Mouse (Mus musculus) embryonic facial prominence, embryonic 13.5 days (tissue): ENCODE results near the gene Lgr4. TPM values are rescaled to one million over a fixed set of nuclear protein-coding genes. Genes with fewer than 3 reads are reported as not detected.
A peak's percentile ranks its signal among the peaks of the same experiment; 100 is the strongest.

Experiments used
- ATAC-seq: fragments of 200-750 bp; cut with Nextera tagmentation; 2 replicates; pipeline ENCODE4 v1.8.0; 2017; ENCODE audit warnings: low read depth; ENCODE audit not compliant: insufficient number of reproducible peaks, insufficient read depth, low FRiP score, low TSS enrichment
- H3K27ac ChIP-seq: fragments of 300-500 bp; sonication (generic); 2 replicates; pipeline ENCODE4 v1.5.1; 2015; ENCODE audit warnings: moderate library complexity, mild to moderate bottlenecking, inconsistent platforms
- H3K27me3 ChIP-seq: fragments of 300-500 bp; sonication (generic); 2 replicates; pipeline ENCODE4 v1.6.1; 2015; ENCODE audit warnings: mild to moderate bottlenecking, inconsistent platforms
- H3K36me3 ChIP-seq: fragments of 300-500 bp; sonication (generic); 2 replicates; pipeline ENCODE4 v1.6.1; 2015; ENCODE audit warnings: mild to moderate bottlenecking, inconsistent platforms
- H3K4me1 ChIP-seq: fragments of 300-500 bp; sonication (generic); 2 replicates; pipeline ENCODE4 v1.6.1; 2015; ENCODE audit warnings: inconsistent platforms
- H3K4me2 ChIP-seq: fragments of 300-500 bp; sonication (generic); 2 replicates; pipeline ENCODE4 v1.6.1; 2015; ENCODE audit warnings: moderate library complexity, mild to moderate bottlenecking, inconsistent platforms
- H3K4me3 ChIP-seq: fragments of 300-500 bp; sonication (generic); 2 replicates; pipeline ENCODE4 v1.5.1; 2015; ENCODE audit warnings: mild to moderate bottlenecking, inconsistent platforms
- H3K9ac ChIP-seq: fragments of 300-500 bp; sonication (generic); 2 replicates; pipeline ENCODE4 v1.6.1; 2015; ENCODE audit warnings: mild to moderate bottlenecking, inconsistent platforms
- H3K9me3 ChIP-seq: fragments of 300-500 bp; sonication (generic); 2 replicates; pipeline ENCODE4 v1.6.1; 2016; ENCODE audit warnings: inconsistent platforms
- WGBS: fragments of 180-500 bp; shearing (Covaris S2); methylation state at CpG from one replicate; pipeline ENCODE4 v1.1.7; 2015; ENCODE audit warnings: mixed read lengths; 5-methylcytosine and 5-hydroxymethylcytosine counted together
- polyA plus RNA-seq: library from polyadenylated mRNA; unstranded; fragments of >200 nt; fragmentation: Nextera tagmentation; extraction: Ambion mirVana; gene quantifications from 2 replicates; pipeline ENCODE4 v1.2.1, GENCODE M21; 2015

Lgr4 gene
- polyA plus RNA-seq, 1 experiment from 2014 or later, result 19.3 TPM

- Histone ChIP-seq H3K4me2 (no peak overlapping the region), H3K4me1 (no peaks in the 10 kb centered on the region), H3K36me3 (peaks cover 23% of the 10 kb centered on the region), H3K4me3 (no peak overlapping the region), H3K27me3 (no peaks in the 10 kb centered on the region), H3K9ac (no peak overlapping the region), H3K9me3 (no peaks in the 10 kb centered on the region), H3K27ac (no peak overlapping the region)
- WGBS, result under 1% methylated on average over 7 of the region's 7 CpGs
- ATAC-seq, result no peak
Observed at GRCm38 (mm10) chr2:109904171-109904821, 13.2 kb upstream of the Lgr4 start.

GRCm38 (mm10) chr2:109909122-109909521 is 8.3 kb upstream of the Lgr4 start:
- Histone ChIP-seq H3K27ac (no peak overlapping the region), H3K9ac (no peak overlapping the region), H3K27me3 (no peaks in the 10 kb centered on the region), H3K4me1 (no peaks in the 10 kb centered on the region), H3K4me3 (no peak overlapping the region), H3K9me3 (no peaks in the 10 kb centered on the region), H3K36me3 (no peaks in the 10 kb centered on the region), H3K4me2 (no peak overlapping the region)
- no peak for ATAC-seq
- 59% methylated on average over 2 of the region's 2 CpGs for WGBS

- Histone ChIP-seq H3K27me3 (no peaks in the 10 kb centered on the region), H3K4me2 (no peak overlapping the region), H3K9ac (no peak overlapping the region), H3K4me1 (peaks cover 6% of the 10 kb centered on the region; the same call in 1 of the 2 replicates), H3K27ac (no peak overlapping the region), H3K36me3 (no peaks in the 10 kb centered on the region), H3K4me3 (no peak overlapping the region), H3K9me3 (no peaks in the 10 kb centered on the region)
- ATAC-seq, result no peak
- 76% methylated on average over 8 of the region's 8 CpGs for WGBS
Observed at GRCm38 (mm10) chr2:109912216-109912615, 5.2 kb upstream of the Lgr4 start.

- Histone ChIP-seq H3K36me3 (no peaks in the 10 kb centered on the region), H3K9me3 (no peaks in the 10 kb centered on the region), H3K27me3 (no peaks in the 10 kb centered on the region), H3K4me1 (peaks cover 6% of the 10 kb centered on the region; the same call in 1 of the 2 replicates), H3K4me3 (no peak overlapping the region), H3K27ac (no peak overlapping the region), H3K9ac (no peak overlapping the region), H3K4me2 (no peak overlapping the region)
- ATAC-seq, result no peak
- WGBS, result 84% methylated on average over 12 of the region's 12 CpGs
Observed at GRCm38 (mm10) chr2:109912766-109913165, 4.7 kb upstream of the Lgr4 start.

GRCm38 (mm10) chr2:109913241-109913640 is 4.2 kb upstream of the Lgr4 start:
- 67% methylated on average over 8 of the region's 8 CpGs for WGBS
- no peak for ATAC-seq
- Histone ChIP-seq H3K27ac (no peak overlapping the region), H3K27me3 (no peaks in the 10 kb centered on the region), H3K9ac (no peak overlapping the region), H3K4me3 (no peak overlapping the region), H3K4me2 (no peak overlapping the region), H3K4me1 (peaks cover 6% of the 10 kb centered on the region; the same call in 1 of the 2 replicates), H3K9me3 (no peaks in the 10 kb centered on the region), H3K36me3 (no peaks in the 10 kb centered on the region)

- Histone ChIP-seq H3K27me3 (no peaks in the 10 kb centered on the region), H3K36me3 (no peaks in the 10 kb centered on the region), H3K4me1 (peaks cover 13% of the 10 kb centered on the region), H3K9ac (no peak overlapping the region), H3K4me2 (no peak overlapping the region), H3K27ac (no peak overlapping the region), H3K9me3 (no peaks in the 10 kb centered on the region), H3K4me3 (no peak overlapping the region)
- no peak for ATAC-seq
Observed at GRCm38 (mm10) chr2:109914601-109915000, 2.8 kb upstream of the Lgr4 start.

GRCm38 (mm10) chr2:109916782-109917495 is 508 bp upstream of the Lgr4 start:
- Histone ChIP-seq H3K9ac (no peak overlapping the region), H3K27me3 (no peaks in the 10 kb centered on the region), H3K27ac (no peak overlapping the region), H3K4me3 (peak overlapping the region; percentile 89), H3K36me3 (no peaks in the 10 kb centered on the region), H3K4me2 (peak overlapping the region; percentile 73), H3K4me1 (peaks cover 33% of the 10 kb centered on the region), H3K9me3 (no peaks in the 10 kb centered on the region)
- peak; percentile 16; the same call in 1 of the 2 replicates for ATAC-seq
- 4% methylated on average over 11 of the region's 11 CpGs for WGBS

- Histone ChIP-seq H3K4me2 (peak overlapping the region; percentile 73), H3K9ac (peak overlapping the region; percentile 95), H3K36me3 (no peaks in the 10 kb centered on the region), H3K4me3 (peak overlapping the region; percentile 89), H3K27me3 (no peaks in the 10 kb centered on the region), H3K4me1 (peaks cover 37% of the 10 kb centered on the region), H3K27ac (peak overlapping the region; percentile 97), H3K9me3 (no peaks in the 10 kb centered on the region)
- no peak for ATAC-seq
- 5% methylated on average over 22 of the region's 22 CpGs for WGBS
Observed at GRCm38 (mm10) chr2:109918592-109919262, 1.3 kb downstream of the Lgr4 start.

- H3K4me3 ChIP-seq, result peak overlapping the region; percentile 89
- no peak overlapping the region for H3K27ac ChIP-seq
- 81% methylated on average over 7 of the region's 7 CpGs for WGBS
- H3K4me2 ChIP-seq, result peak overlapping the region; percentile 73
- no peaks in the 10 kb centered on the region for H3K36me3 ChIP-seq
- H3K9me3 ChIP-seq, result no peaks in the 10 kb centered on the region
- ATAC-seq, result no peak
- peaks cover 37% of the 10 kb centered on the region for H3K4me1 ChIP-seq
- peak overlapping the region; percentile 41; the same call in 1 of the 2 replicates for H3K9ac ChIP-seq
- H3K27me3 ChIP-seq, result no peaks in the 10 kb centered on the region
Observed at GRCm38 (mm10) chr2:109920471-109920870, 3.0 kb downstream of the Lgr4 start.

GRCm38 (mm10) chr2:109921298-109922035 is 4.0 kb downstream of the Lgr4 start:
- WGBS, result 54% methylated on average over 8 of the region's 8 CpGs
- no peak for ATAC-seq
- Histone ChIP-seq H3K4me2 (peak overlapping the region; percentile 73), H3K27ac (no peak overlapping the region), H3K36me3 (peaks cover 7% of the 10 kb centered on the region; the same call in 1 of the 2 replicates), H3K9ac (no peak overlapping the region; the same call in 1 of the 2 replicates), H3K9me3 (no peaks in the 10 kb centered on the region), H3K4me3 (peak overlapping the region; percentile 18; the same call in 1 of the 2 replicates), H3K4me1 (peaks cover 42% of the 10 kb centered on the region), H3K27me3 (no peaks in the 10 kb centered on the region)

- no peaks in the 10 kb centered on the region for H3K27me3 ChIP-seq
- no peak overlapping the region for H3K27ac ChIP-seq
- H3K36me3 ChIP-seq, result peaks cover 7% of the 10 kb centered on the region; the same call in 1 of the 2 replicates
- H3K4me3 ChIP-seq, result no peak overlapping the region
- ATAC-seq, result no peak
- no peak overlapping the region for H3K4me2 ChIP-seq
- 78% methylated on average over 3 of the region's 3 CpGs for WGBS
- H3K4me1 ChIP-seq, result peaks cover 36% of the 10 kb centered on the region
- no peak overlapping the region for H3K9ac ChIP-seq
- no peaks in the 10 kb centered on the region for H3K9me3 ChIP-seq
Observed at GRCm38 (mm10) chr2:109922306-109922705, 4.9 kb downstream of the Lgr4 start.
